Mouse (Mus musculus) embryonic facial prominence, embryonic 11.5 days (tissue): ENCODE data around the gene Rgs7bp. TPM values are rescaled to one million over a fixed set of nuclear protein-coding genes. Genes with fewer than 3 reads are reported as not detected.

Experiments
- ATAC-seq: fragments of 200-750 bp; cut with Nextera tagmentation; replicated peaks from 2 replicates; pipeline ENCODE4 v1.8.0; 2017; ENCODE audit warnings: low read depth; ENCODE audit not compliant: insufficient number of reproducible peaks, low FRiP score, low TSS enrichment
- DNase-seq: peaks from one replicate; pipeline ENCODE4 v3.0.0-alpha.2; 2015; ENCODE audit warnings: low spot score
- H3K27ac ChIP-seq: fragments of 300-500 bp; sonication (generic); replicated peaks from 2 replicates; pipeline ENCODE4 v1.5.1; 2014; ENCODE audit warnings: mild to moderate bottlenecking, low read depth, low read length, control low read depth
- H3K27me3 ChIP-seq: fragments of 300-500 bp; sonication (generic); 2 replicates; pipeline ENCODE4 v1.6.1; 2014; ENCODE audit warnings: mild to moderate bottlenecking, low read length, moderate library complexity, mixed read lengths; ENCODE audit not compliant: control insufficient read depth, insufficient read depth
- H3K36me3 ChIP-seq: fragments of 300-500 bp; sonication (generic); replicated peaks from 2 replicates; pipeline ENCODE4 v1.6.1; 2014; ENCODE audit warnings: low read depth, mild to moderate bottlenecking, low read length, moderate library complexity, mixed read lengths; ENCODE audit not compliant: control insufficient read depth, insufficient read depth
- H3K4me1 ChIP-seq: fragments of 300-500 bp; sonication (generic); 2 replicates; pipeline ENCODE4 v1.6.1; 2014; ENCODE audit warnings: low read length, mixed read lengths; ENCODE audit not compliant: control insufficient read depth, insufficient read depth
- H3K4me2 ChIP-seq: fragments of 300-500 bp; sonication (generic); 2 replicates; pipeline ENCODE4 v1.6.1; 2014; ENCODE audit warnings: low read depth, mild to moderate bottlenecking, control low read depth, low read length, moderate library complexity
- H3K4me3 ChIP-seq: fragments of 300-500 bp; sonication (generic); 2 replicates; pipeline ENCODE4 v1.5.1; 2014; ENCODE audit warnings: low read depth, low read length, control low read depth
- H3K9ac ChIP-seq: fragments of 300-500 bp; sonication (generic); replicated peaks from 2 replicates; pipeline ENCODE4 v1.6.1; 2014; ENCODE audit warnings: mild to moderate bottlenecking, control low read depth, low read length
- H3K9me3 ChIP-seq: fragments of 300-500 bp; sonication (generic); replicated peaks from 2 replicates; pipeline ENCODE4 v1.6.1; 2016; ENCODE audit warnings: mild to moderate bottlenecking, low read length, inconsistent platforms, mixed read lengths; ENCODE audit not compliant: control insufficient read depth
- WGBS: fragments of 180-500 bp; shearing (Covaris S2); extraction: QIAGEN DNeasy Blood & Tissue Kit; methylation state at CpG from one replicate; pipeline ENCODE4 v1.1.7; 2014; 5-methylcytosine and 5-hydroxymethylcytosine counted together
- polyA plus RNA-seq: library from polyadenylated mRNA; unstranded; fragments of >200 nt; fragmentation: Nextera tagmentation; extraction: Ambion mirVana; gene quantifications from 2 replicates; pipeline ENCODE4 v1.2.1, GENCODE M21; 2014

The Rgs7bp gene
- polyA plus RNA-seq, 1 experiment from 2014 or later: 1.7 TPM

DNA sequence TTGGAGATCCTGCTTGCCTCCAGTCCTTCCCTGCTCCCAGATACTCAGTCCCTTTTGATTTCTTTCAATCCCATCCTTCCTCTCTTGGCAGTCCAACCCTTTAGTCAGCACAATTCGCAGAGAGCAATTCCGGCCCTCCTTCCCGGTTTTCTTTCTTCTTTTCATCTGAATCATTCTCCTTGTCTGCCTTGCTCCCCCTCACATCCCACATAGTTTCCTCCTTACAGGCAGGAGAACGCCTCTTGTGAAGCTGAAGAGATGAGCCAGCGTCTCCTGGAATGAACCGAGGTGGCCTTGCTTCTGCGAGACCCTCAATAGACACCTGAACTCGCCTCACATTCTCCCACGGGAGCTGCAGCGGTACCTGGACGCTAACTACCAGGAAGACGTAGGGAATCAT lies 16.9 kb downstream of the Rgs7bp start:
- no peaks in the 10 kb centered on the region for H3K27me3 ChIP-seq
- H3K4me1 ChIP-seq: no peaks in the 10 kb centered on the region
- 85% methylated on average over 12 of the region's 12 CpGs for WGBS
- no peak overlapping the region for H3K4me2 ChIP-seq
- no peak overlapping the region for H3K9ac ChIP-seq
- no peak overlapping the region for H3K27ac ChIP-seq
- no peak overlapping the region for H3K4me3 ChIP-seq
- no peaks in the 10 kb centered on the region for H3K36me3 ChIP-seq
- H3K9me3 ChIP-seq: no peaks in the 10 kb centered on the region
- ATAC-seq (no peak), DNase-seq (no peak)

DNA sequence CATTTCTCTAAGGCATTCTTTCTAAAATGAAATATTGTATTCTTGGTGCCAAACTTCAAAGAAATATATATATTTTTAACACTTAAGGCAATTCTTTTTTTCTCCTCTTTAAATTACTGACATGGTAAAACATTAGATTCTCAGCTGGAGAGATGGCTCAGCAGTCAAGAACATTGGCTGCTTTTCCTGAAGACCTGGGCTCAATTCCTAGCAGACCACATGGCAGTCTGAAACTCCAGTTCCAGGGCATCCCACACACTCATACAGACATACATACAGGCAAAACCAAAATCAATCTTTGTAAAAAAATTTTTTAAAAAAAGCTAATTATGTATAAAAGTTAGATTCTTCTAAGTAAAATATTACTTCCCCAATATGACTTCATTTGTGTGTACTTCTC lies 22.8 kb downstream of the Rgs7bp start:
- Histone ChIP-seq H3K4me3 (no peak overlapping the region), H3K36me3 (no peaks in the 10 kb centered on the region), H3K27me3 (no peaks in the 10 kb centered on the region), H3K4me1 (no peaks in the 10 kb centered on the region), H3K4me2 (no peak overlapping the region), H3K9me3 (no peaks in the 10 kb centered on the region), H3K9ac (no peak overlapping the region), H3K27ac (no peak overlapping the region)
- ATAC-seq (no peak), DNase-seq (no peak)

DNA sequence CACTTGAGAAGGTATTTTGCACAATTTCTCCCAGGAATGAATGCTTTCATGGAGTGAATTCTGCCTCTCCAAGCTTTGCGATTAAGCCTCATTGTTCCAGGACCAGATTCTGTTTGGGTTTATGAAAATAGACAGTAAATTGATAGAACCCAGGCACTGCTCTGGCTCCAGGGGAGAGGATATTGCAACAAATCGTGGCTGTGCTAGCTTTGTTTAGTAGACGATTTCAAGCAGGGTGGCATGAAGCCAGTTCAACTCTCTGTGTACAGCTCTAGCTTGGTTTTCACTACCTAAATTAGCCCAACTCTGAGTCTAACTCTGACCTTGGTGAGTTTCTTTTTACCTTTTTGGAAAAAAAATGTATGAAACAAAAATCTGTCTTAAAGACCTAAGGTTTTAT lies 26.5 kb downstream of the Rgs7bp start:
- WGBS: 78% methylated on average over 3 of the region's 3 CpGs
- Histone ChIP-seq H3K4me2 (no peak overlapping the region), H3K4me3 (no peak overlapping the region), H3K27me3 (no peaks in the 10 kb centered on the region), H3K27ac (no peak overlapping the region), H3K36me3 (no peaks in the 10 kb centered on the region), H3K9me3 (no peaks in the 10 kb centered on the region), H3K9ac (no peak overlapping the region), H3K4me1 (no peaks in the 10 kb centered on the region)
- DNase-seq: no peak
- no peak for ATAC-seq

DNA sequence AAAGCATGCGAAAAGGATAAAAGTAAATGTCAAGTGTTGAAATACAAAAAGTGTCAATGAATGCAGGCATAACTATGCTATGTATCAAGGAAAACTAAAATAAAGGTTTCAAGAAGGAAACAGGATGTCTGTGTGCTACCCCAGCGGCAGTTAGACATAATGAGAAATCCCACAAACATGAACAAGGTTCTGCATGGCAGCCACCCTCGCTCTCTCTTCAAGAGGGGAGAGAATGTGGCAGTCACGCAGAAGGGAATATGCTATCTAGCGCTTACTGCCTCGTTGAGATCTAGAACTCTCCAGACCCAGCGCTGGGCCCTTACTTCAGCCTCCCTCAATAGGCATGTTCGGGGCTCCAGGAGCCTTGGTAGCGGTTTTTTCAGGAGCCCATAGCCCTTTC lies 38.2 kb downstream of the Rgs7bp start:
- no peaks in the 10 kb centered on the region for H3K9me3 ChIP-seq
- no peaks in the 10 kb centered on the region for H3K4me1 ChIP-seq

DNA sequence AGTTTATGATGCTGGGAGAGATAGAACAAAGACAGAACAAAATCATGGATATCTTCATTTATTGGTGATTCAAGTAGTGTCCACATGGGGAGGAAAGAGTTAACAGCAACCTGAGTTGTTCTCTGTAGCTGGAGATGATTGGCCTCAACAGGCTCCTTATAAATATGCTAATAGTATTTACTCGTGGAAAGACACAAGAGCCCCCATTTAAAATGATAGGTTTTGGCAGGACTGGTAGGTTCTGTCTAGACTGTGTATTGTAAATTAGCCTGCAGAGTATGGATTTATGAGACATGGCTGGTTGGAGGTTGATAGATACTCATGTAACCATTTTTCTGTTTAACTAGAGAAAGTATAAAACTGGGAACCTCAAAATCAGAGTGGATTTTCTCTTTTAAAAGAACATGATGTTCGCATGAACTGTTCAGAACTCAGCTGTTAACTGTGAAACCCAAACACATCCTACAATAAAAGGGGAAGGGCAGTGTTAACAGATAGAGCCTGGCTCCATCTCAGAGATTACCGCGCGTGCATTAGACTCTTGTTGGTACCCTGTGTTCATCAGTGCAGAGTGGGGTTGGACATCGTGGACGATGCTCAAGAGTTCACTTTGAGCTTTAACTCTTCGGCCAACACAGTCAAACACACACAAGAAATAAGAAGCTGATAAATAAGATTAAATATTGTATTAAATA lies 38.9 kb downstream of the Rgs7bp start:
- Histone ChIP-seq H3K27me3 (no peaks in the 10 kb centered on the region), H3K4me1 (no peaks in the 10 kb centered on the region), H3K9me3 (no peaks in the 10 kb centered on the region), H3K4me3 (no peak overlapping the region), H3K4me2 (no peak overlapping the region), H3K9ac (no peak overlapping the region), H3K36me3 (no peaks in the 10 kb centered on the region), H3K27ac (no peak overlapping the region)
- ATAC-seq (no peak), DNase-seq (peak; percentile 4)
- WGBS: 82% methylated on average over 8 of the region's 8 CpGs

More for the DNA sequence above, 38.2 kb downstream of the Rgs7bp start:
- Histone ChIP-seq H3K27me3 (no peaks in the 10 kb centered on the region), H3K27ac (no peak overlapping the region), H3K9ac (no peak overlapping the region), H3K4me2 (no peak overlapping the region), H3K4me3 (no peak overlapping the region), H3K36me3 (no peaks in the 10 kb centered on the region)
- ATAC-seq (no peak), DNase-seq (no peak)
- 86% methylated on average over 9 of the region's 9 CpGs for WGBS

DNA sequence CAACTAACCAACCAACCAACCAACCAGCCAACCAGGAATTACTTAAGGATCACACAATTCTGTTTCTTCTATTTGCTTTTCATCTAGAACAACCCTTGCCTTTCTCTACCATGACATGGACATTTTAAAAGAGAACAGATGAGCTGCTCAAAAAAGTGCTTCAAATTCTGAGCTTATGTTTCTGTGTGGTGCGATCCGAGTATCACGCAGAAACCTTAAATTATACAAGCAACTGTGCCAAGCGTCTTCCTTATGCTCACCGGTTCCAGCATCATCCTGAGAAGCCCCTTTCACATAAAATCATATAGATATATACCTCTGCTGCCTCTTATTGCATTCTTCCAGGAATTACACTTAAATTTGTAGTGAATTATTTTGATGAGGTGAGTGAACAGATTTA lies 43.4 kb downstream of the Rgs7bp start:
- ATAC-seq: no peak
- no peak for DNase-seq

DNA sequence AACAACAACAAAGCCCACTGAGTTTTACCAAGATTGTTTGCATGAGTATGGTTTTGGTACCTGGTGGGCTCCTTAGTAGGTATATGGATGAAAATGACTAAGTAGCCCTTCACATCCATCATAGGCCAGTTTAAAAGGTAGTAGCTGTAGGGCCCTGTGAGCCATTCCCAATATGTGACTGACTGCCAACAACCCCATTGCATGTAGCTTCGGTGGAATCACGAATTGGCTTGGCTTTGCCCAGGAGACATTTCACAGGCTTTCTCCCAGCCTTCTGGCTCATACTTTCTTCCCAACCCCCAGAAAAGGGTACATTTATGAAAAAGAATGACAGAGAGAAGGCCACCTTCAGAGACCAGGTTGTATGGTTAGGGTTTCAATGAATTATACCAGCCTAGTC lies 45.8 kb downstream of the Rgs7bp start:
- 93% methylated on average over 2 of the region's 2 CpGs for WGBS
- no peak overlapping the region for H3K27ac ChIP-seq
- no peaks in the 10 kb centered on the region for H3K36me3 ChIP-seq
- no peak overlapping the region for H3K4me2 ChIP-seq
- H3K27me3 ChIP-seq: no peaks in the 10 kb centered on the region
- no peak overlapping the region for H3K4me3 ChIP-seq
- H3K9ac ChIP-seq: no peak overlapping the region
- no peaks in the 10 kb centered on the region for H3K4me1 ChIP-seq
- DNase-seq (no peak), ATAC-seq (no peak)
- no peaks in the 10 kb centered on the region for H3K9me3 ChIP-seq

More for the DNA sequence above, 43.4 kb downstream of the Rgs7bp start:
- H3K36me3 ChIP-seq: no peaks in the 10 kb centered on the region
- H3K27ac ChIP-seq: no peak overlapping the region
- H3K4me3 ChIP-seq: no peak overlapping the region
- 92% methylated on average over 5 of the region's 5 CpGs for WGBS
- H3K4me1 ChIP-seq: no peaks in the 10 kb centered on the region
- no peaks in the 10 kb centered on the region for H3K27me3 ChIP-seq
- H3K9me3 ChIP-seq: no peaks in the 10 kb centered on the region
- no peak overlapping the region for H3K9ac ChIP-seq
- H3K4me2 ChIP-seq: no peak overlapping the region

DNA sequence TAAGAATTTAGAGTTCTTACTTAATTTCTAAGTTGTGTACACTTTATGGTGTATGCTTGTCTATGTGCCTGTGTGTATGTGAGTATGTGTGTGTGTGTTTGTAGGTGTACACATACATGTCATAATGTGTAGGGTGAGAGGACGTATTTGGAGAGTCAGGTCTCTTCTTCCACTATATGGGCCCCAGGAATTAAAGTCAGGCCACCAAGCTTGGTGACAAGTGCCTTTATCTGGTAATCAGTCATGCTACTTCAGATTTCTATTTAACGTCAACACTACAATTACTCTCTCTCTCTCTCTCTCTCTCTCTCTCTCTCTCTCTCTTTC lies 51.9 kb downstream of the Rgs7bp start:
- Histone ChIP-seq H3K4me3 (no peak overlapping the region), H3K4me1 (no peaks in the 10 kb centered on the region), H3K27me3 (no peaks in the 10 kb centered on the region), H3K36me3 (no peaks in the 10 kb centered on the region), H3K9ac (no peak overlapping the region), H3K4me2 (no peak overlapping the region), H3K9me3 (no peaks in the 10 kb centered on the region), H3K27ac (no peak overlapping the region)
- 72% methylated on average over 2 of the region's 2 CpGs for WGBS
- DNase-seq (no peak), ATAC-seq (no peak)
